Mouse (Mus musculus) small intestine, adult 2 months (tissue): ENCODE data around the gene Mymk.

Source experiments
- CTCF ChIP-seq: fragments of 200-500 bp; IDR thresholded peaks from 2 replicates; pipeline ENCODE4 v1.5.1; 2012; ENCODE audit warnings: low read depth, mild to moderate bottlenecking, control low read depth, inconsistent platforms, low read length, moderate library complexity, mixed read lengths; ENCODE audit not compliant: insufficient replicate concordance, insufficient read length; ENCODE audit errors: extremely low read depth
- POLR2A ChIP-seq: fragments of 200-500 bp; IDR thresholded peaks from 2 replicates; pipeline ENCODE4 v1.6.1; 2012; ENCODE audit warnings: low read depth, mild to moderate bottlenecking, control low read depth, inconsistent platforms, low read length, moderate library complexity

DNA sequence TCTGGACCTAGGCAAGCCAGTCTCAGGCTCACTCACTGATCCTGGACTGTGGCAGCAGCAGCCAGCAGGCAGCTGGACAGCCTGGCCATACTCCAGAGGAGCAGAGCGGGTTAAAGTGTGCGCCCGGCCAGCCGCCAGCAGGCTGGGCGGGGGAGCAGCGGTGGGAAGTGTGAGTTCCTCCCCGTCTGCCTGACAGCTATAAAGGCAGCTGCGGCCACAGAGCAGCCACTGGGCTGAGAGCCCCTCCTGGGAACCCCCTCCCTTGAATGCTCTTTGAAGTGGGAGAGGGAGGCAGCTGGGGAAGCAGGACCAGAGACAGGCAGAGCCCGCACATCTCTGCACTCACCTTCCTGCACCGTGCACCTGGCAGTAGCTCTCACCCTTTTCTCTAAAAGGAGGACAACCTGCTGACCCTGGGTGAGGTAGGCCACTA is 7.2 kb upstream of the Mymk start, which contains the start of gene Adamtsl2:
- TF ChIP-seq POLR2A (no peak), CTCF (no peak)
